Mouse (Mus musculus): ENCODE data around the gene Gps2.

DNA sequence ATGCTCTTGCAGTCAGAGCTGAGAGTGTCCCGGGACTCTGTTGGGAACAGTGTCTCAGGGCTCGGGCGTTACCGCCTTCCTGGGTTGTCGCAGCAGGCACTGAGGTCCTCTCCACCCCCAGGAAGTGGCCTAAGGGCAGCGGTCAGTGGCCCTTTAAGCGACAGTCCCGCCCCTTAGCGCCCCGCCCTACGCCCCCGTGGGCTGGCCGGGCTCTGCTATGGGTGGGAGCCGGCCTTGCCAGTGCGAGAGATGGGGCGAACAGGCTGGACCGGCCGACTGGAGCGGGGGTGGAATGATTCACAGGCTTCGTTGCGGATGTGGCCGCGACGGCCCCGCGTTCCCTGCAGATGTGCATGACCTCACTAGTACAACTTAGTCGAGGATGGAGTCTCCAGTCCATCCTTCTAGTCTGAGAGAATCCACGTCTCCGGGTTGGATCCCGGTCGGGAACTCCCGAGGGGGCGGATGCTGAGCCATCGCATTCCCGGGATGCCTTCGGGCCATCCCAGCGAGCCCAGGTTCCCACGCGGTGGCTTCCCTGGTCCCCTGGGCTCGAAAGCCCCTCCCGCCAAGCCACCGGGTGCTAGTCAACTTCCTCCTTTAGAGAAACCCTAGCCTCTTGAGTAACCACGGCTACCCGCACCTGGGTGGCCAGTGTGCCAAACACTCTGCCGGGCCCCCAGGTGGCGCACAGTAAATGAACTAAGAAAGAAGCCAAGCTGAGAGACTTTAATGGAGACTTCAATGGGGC is 32.7 kb upstream of the Gps2 start, which contains the start of gene Kctd11:
- TF ChIP-seq CTCF (IDR thresholded peaks at IDR 0.05; ENCODE audit: low read depth, low read length) (peak; percentile 22; the same call in 1 of the 2 replicates), POLR2A (IDR thresholded peaks at IDR 0.05; ENCODE audit: extremely low read depth, insufficient read depth, low read length) (peak; percentile 61; the same call in 1 of the 2 replicates)
